Mouse (Mus musculus): ENCODE measurements around the gene Atg4a. TPM values are rescaled to one million over a fixed set of nuclear protein-coding genes. Genes with fewer than 3 reads are reported as not detected.
A peak's percentile ranks its signal among the peaks of the same experiment; 100 is the strongest.

The Atg4a gene
- total RNA-seq, 2 experiments from 2014 or later: 14.9 to 16.6 TPM

DNA sequence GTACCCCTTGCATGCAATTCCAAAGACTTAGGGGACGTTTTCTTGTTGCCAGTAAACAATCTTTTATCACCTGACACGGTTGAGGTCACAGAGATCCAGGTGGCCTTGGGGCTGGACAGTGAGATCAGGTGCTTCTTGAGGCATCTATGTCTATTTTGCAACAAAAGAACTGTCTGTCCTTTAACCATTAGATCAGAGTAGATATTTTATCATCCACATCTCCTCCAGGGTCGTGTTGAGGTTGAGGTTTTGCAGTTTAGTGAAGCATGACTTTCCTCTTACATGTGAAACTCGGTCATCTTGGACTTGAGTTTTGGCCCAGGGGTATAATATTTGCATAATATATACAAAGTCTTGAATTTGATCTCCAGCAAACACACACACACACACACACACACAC lies 200.9 kb downstream of the Atg4a start:
- DNase-seq (ENCODE audit: low spot score in 2 of 2): no peak

DNA sequence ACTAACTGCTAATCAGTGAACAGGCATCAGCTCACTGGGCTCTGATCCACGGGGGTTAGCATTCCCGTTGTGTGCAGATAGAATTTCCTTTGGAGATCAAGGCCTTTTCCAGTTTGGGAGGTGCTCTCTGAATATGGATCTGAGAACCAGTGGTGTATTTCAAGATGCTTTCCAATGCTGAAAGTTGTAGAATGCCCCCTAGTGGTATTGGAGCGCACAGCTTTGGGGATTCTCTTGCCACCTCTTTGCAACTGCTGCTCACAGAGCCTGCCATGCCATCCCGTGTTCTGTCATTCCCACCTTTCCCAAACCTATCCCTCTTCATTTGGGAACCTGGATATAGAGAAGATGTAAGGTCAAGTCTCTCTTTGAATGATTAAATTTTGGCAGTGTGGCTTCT lies 201.5 kb downstream of the Atg4a start:
- no peak for DNase-seq (ENCODE audit: low spot score in 2 of 2)

DNA sequence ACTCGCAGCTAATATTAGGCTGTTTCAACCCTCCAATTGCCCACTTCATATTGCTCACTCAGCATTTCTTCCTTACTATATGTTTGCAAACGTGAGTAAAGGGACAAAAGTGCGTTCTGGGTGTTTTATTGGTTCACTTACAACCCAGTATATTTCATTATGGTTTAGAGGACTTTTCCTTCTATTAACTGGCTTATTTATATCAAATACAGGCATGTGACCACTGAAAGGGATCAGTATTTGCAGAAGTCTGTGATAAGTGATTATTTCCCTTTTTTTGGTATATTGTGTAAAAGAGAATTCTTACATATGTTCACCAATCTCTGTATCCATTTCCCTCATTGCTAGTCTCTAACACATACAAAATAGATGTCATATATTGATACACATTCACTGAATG lies 203.7 kb downstream of the Atg4a start:
- DNase-seq (ENCODE audit: low spot score in 2 of 2): no peak

DNA sequence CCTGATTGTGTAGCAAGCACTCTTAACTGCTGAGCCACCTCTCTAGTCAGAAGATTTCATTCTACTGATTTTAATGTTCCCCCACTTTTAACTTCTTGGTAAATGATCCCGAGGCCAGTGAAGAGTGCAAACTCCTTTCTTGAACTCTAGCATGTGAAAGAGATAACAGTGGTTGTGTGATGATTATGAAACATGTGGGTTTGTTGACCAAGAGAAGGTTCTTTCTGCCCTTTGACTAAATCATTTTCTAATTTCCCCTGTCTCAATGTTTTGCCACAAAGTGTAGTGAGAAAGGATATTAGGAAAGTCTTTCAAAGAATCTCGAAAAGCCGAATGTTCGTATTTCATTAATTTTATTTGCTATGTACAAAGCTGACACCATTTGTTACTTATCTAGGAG lies 208.4 kb downstream of the Atg4a start:
- DNase-seq (ENCODE audit: low spot score in 2 of 2): no peak

DNA sequence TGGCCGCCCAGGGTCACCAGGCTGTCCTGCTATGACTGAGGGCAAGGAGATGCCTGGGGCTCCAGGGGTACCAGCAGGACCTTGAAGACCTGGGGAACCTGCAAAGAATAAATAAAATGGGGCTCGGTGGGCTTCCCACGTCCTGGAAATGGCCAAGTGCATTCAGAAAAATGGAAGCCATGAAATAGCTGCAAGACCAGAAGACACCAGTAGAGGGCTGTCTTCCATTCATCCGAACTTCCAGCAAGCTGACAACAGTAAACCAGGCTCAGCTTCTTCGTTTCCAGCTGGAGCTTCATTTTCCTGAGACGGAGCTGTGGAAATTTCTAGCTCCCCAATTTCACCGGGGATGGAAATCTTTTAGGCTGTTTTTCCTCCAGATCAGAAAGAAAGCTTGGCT lies 218.6 kb downstream of the Atg4a start:
- DNase-seq (ENCODE audit: low spot score in 2 of 2): peak in 1 of 2 experiments; percentile 30

DNA sequence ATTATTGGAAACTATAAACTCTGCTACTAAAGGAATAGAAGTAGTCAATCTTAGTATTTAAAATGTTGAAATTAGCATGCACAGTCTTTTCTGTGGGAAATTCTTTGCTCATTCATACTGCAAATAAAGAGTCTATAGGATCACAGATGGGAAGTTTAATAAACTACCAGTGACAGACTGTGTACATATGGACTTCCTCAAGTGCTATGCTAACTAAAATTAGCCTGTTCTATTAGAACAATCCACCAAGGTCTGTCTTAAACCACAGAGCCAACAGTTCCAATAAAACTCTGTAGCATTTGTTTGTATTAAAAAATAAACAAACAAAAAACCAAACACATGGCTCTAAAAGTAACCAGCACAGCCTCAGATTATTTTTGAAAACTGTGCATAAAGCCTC lies 238.3 kb downstream of the Atg4a start:
- no peak for DNase-seq (ENCODE audit: low spot score in 2 of 2)

DNA sequence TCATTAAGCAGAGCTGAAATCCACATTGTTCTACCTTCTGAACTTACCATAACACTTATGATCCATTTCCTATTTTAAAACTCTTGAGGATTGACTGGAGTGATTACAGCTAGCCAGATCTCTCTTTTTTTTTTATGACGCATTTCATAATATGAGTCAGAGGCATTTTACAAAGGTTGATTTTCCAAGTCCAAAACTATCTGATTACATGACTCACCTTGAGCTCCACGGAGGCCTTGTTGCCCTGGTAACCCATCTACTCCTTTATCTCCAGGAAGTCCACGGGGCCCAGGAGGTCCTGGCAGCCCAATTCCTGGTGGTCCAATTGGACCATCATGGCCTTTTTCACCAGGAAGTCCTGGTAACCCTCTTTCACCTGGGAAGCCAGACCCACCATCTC lies 242.3 kb downstream of the Atg4a start:
- peak in 1 of 2 experiments; percentile 18 for DNase-seq (ENCODE audit: low spot score in 2 of 2)

DNA sequence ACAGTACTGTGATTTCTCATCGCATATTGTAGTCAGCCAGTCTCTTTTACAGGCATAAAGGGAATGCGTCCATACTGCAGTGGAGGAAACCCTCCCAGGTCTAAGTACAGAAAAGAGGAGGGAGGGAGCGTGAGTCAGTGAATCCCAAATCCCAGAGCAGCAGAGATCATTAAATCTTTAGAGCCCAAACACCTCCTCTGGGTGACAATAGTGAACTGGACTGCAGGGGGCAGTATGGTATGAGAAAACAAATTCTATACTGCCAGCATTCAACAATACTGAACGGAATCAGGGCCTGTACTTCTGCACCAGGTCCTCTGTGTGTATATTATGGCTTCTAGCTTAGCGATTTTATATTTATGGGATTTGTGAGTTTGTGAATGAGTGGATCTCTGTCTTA lies 256.1 kb downstream of the Atg4a start:
- DNase-seq (ENCODE audit: low spot score in 2 of 2): peak; percentile 12 to 20

Other genes with a start within 250 kb of the Atg4a start
- gene Tex13b, start 143.5 kb upstream of the Atg4a start, total RNA-seq (2021): not detected
- not detected for gene Vsig1, start 49.3 kb upstream of the Atg4a start, total RNA-seq (2021)
- gene Psmd10, start 179 bp upstream of the Atg4a start, total RNA-seq (2021): 10 to 100 TPM; 28.2 to 28.8 TPM

Data from adrenal gland, adult 18-20 months (tissue).